Mouse (Mus musculus): ENCODE data around the gene Alox8.

- TF ChIP-seq CTCF (IDR thresholded peaks at IDR 0.05; ENCODE audit: insufficient read depth, low read depth, low read length) (no peak), POLR2A (IDR thresholded peaks at IDR 0.05; ENCODE audit: insufficient read depth, low read depth, low read length) (no peak)
Observed at GRCm38 (mm10) chr11:69153831-69154230, 43.8 kb downstream of the Alox8 start.
